Mouse (Mus musculus): Measurements from ENCODE around the gene Tnr. TPM values are rescaled to one million over a fixed set of nuclear protein-coding genes. Genes with fewer than 3 reads are reported as not detected.

Gene Tnr
- total and polyA plus RNA-seq, 3 experiments = 0.01 TPM; not detected in 2

- no peak overlapping the region for H3K9ac ChIP-seq (ENCODE audit: control insufficient read depth, low read depth, low read length, poor library complexity, severe bottlenecking)
- DNase-seq (ENCODE audit: low read depth, low spot score) = no peak
- no peaks in the 10 kb centered on the region for H3K4me1 ChIP-seq (ENCODE audit: control insufficient read depth in 1 of 2, insufficient read depth in 2 of 2, low read length in 2 of 2)
- H3K4me3 ChIP-seq (ENCODE audit: control insufficient read depth in 1 of 2, insufficient read depth in 1 of 2, low read depth in 2 of 2, low read length in 2 of 2) = no peak overlapping the region
- no peak overlapping the region for H3K27ac ChIP-seq (ENCODE audit: control insufficient read depth, low read depth, low read length)
- H3K27me3 ChIP-seq (ENCODE audit: control insufficient read depth in 1 of 2, insufficient read depth in 2 of 2, low read length in 2 of 2) = no peaks in the 10 kb centered on the region
- no peaks in the 10 kb centered on the region for H3K9me3 ChIP-seq (replicated peaks; ENCODE audit: insufficient read depth, low read length)
- no peaks in the 10 kb centered on the region for H3K79me2 ChIP-seq (ENCODE audit: control insufficient read depth, insufficient read depth, low read length, poor library complexity)
- H3K36me3 ChIP-seq (ENCODE audit: control insufficient read depth in 1 of 2, insufficient read depth in 2 of 2, low read length in 2 of 2) = no peaks in the 10 kb centered on the region
- TF ChIP-seq NRF1 (IDR thresholded peaks at IDR 0.05; ENCODE audit: insufficient read depth, low read depth, low read length, poor library complexity, severe bottlenecking) (no peak), TBP (IDR thresholded peaks at IDR 0.05; ENCODE audit: low read depth, low read length) (no peak), SMC3 (IDR thresholded peaks at IDR 0.05; ENCODE audit: low read depth, low read length) (no peak)
These were observed 309.6 kb downstream of the Tnr start for GRCm38 (mm10) chr1:159833165-159833564.

- no peak overlapping the region for H3K4me3 ChIP-seq (ENCODE audit: control insufficient read depth in 1 of 2, insufficient read depth in 1 of 2, low read depth in 2 of 2, low read length in 2 of 2)
- H3K9ac ChIP-seq (ENCODE audit: control insufficient read depth, low read depth, low read length, poor library complexity, severe bottlenecking) = no peak overlapping the region
- no peaks in the 10 kb centered on the region for H3K36me3 ChIP-seq (ENCODE audit: control insufficient read depth in 1 of 2, insufficient read depth in 2 of 2, low read length in 2 of 2)
- no peaks in the 10 kb centered on the region for H3K9me3 ChIP-seq (replicated peaks; ENCODE audit: insufficient read depth, low read length)
- H3K79me2 ChIP-seq (ENCODE audit: control insufficient read depth, insufficient read depth, low read length, poor library complexity) = no peaks in the 10 kb centered on the region
- no peaks in the 10 kb centered on the region for H3K4me1 ChIP-seq (ENCODE audit: control insufficient read depth in 1 of 2, insufficient read depth in 2 of 2, low read length in 2 of 2)
- TF ChIP-seq CHD2 (IDR thresholded peaks at IDR 0.05; ENCODE audit: low read length) (no peak), NRF1 (IDR thresholded peaks at IDR 0.05; ENCODE audit: insufficient read depth, low read depth, low read length, poor library complexity, severe bottlenecking) (no peak)
- DNase-seq (ENCODE audit: low read depth, low spot score) = no peak
- H3K27ac ChIP-seq (ENCODE audit: control insufficient read depth, low read depth, low read length) = no peak overlapping the region
- H3K27me3 ChIP-seq (ENCODE audit: control insufficient read depth in 1 of 2, insufficient read depth in 2 of 2, low read length in 2 of 2) = no peaks in the 10 kb centered on the region
These were observed 310.2 kb downstream of the Tnr start for GRCm38 (mm10) chr1:159833646-159834338.

GRCm38 (mm10) chr1:159835126-159835525 is 311.6 kb downstream of the Tnr start:
- H3K27ac ChIP-seq (ENCODE audit: control insufficient read depth, low read depth, low read length) = no peak overlapping the region
- no peaks in the 10 kb centered on the region for H3K79me2 ChIP-seq (ENCODE audit: control insufficient read depth, insufficient read depth, low read length, poor library complexity)
- H3K27me3 ChIP-seq (ENCODE audit: control insufficient read depth in 1 of 2, insufficient read depth in 2 of 2, low read length in 2 of 2) = no peaks in the 10 kb centered on the region
- no peak for DNase-seq (ENCODE audit: low read depth, low spot score)
- no peak overlapping the region for H3K9ac ChIP-seq (ENCODE audit: control insufficient read depth, low read depth, low read length, poor library complexity, severe bottlenecking)
- no peak overlapping the region for H3K4me3 ChIP-seq (ENCODE audit: control insufficient read depth in 1 of 2, insufficient read depth in 1 of 2, low read depth in 2 of 2, low read length in 2 of 2)
- TF ChIP-seq MAX (IDR thresholded peaks at IDR 0.05; ENCODE audit: low read length) = no peak
- TF ChIP-seq MXI1 (IDR thresholded peaks at IDR 0.05; ENCODE audit: low read depth, low read length) = no peak
- no peak for TF ChIP-seq UBTF (IDR thresholded peaks at IDR 0.05; ENCODE audit: borderline replicate concordance, insufficient read depth, low read depth, low read length)
- no peak for TF ChIP-seq ZKSCAN1 (IDR thresholded peaks at IDR 0.05; ENCODE audit: low read depth, low read length)
- no peak for TF ChIP-seq ELF1 (IDR thresholded peaks at IDR 0.05; ENCODE audit: low read depth, low read length)
- no peaks in the 10 kb centered on the region for H3K36me3 ChIP-seq (ENCODE audit: control insufficient read depth in 1 of 2, insufficient read depth in 2 of 2, low read length in 2 of 2)
- no peaks in the 10 kb centered on the region for H3K4me1 ChIP-seq (ENCODE audit: control insufficient read depth in 1 of 2, insufficient read depth in 2 of 2, low read length in 2 of 2)
- H3K9me3 ChIP-seq (replicated peaks; ENCODE audit: insufficient read depth, low read length) = no peaks in the 10 kb centered on the region
